Mouse (Mus musculus): ENCODE data around the gene Pink1. TPM values are rescaled to one million over a fixed set of nuclear protein-coding genes. Genes with fewer than 3 reads are reported as not detected.
"Not testable (repeated sequence)": the region's sequence is repeated elsewhere in the genome, so short reads cannot be mapped to it uniquely, and the experiment has no call there.

Gene Pink1
- polyA plus RNA-seq, 1 experiment from 2014 or later, result 30.6 TPM

DNA sequence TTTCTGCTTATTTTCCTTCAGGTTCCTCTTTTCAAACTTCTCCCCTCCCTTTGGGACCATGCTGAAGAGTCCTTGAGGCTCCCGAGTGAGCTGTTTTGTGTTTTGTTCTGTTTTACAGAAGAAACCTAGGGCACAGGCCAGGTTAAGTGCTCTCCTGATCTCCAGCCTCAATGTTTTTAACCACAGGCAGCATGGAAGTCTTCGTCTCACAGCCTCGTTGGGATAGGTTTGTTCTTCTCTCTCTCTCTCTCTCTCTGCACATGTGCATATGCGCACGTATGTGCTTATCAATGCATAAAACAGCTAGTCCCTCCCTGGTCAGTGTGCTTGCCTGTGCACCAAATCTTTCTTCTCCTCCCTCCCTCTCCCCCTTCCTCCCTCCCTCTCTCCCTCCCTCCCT lies 10.8 kb upstream of the Pink1 start:
- no peak for DNase-seq (ENCODE audit: low spot score)
- no peaks in the 10 kb centered on the region for H3K36me3 ChIP-seq (replicated peaks)
- H3K4me1 ChIP-seq, result peaks cover 7% of the 10 kb centered on the region; the same call in 1 of the 2 replicates
- no peak overlapping the region; the same call in 1 of the 2 replicates for H3K27ac ChIP-seq (replicated peaks)
- no peaks in the 10 kb centered on the region for H3K9me3 ChIP-seq
- H3K27me3 ChIP-seq (replicated peaks; ENCODE audit: low read depth, poor library complexity, severe bottlenecking), result peaks cover 3% of the 10 kb centered on the region
- 77% methylated on average over 5 of the region's 5 CpGs for WGBS
- H3K4me3 ChIP-seq, result no peak overlapping the region

- H3K36me3 ChIP-seq (replicated peaks), result no peaks in the 10 kb centered on the region
- no peak overlapping the region for H3K4me3 ChIP-seq
- H3K27ac ChIP-seq (replicated peaks), result no peak overlapping the region
- WGBS, result 87% methylated on average over 6 of the region's 6 CpGs
- H3K4me1 ChIP-seq, result peaks cover 4% of the 10 kb centered on the region
- no peaks in the 10 kb centered on the region for H3K9me3 ChIP-seq
- no peak for DNase-seq (ENCODE audit: low spot score)
- peaks cover 15% of the 10 kb centered on the region for H3K27me3 ChIP-seq (replicated peaks; ENCODE audit: low read depth, poor library complexity, severe bottlenecking)
These were observed 9.5 kb upstream of the Pink1 start for GRCm38 (mm10) chr4:138335648-138336047.

DNA sequence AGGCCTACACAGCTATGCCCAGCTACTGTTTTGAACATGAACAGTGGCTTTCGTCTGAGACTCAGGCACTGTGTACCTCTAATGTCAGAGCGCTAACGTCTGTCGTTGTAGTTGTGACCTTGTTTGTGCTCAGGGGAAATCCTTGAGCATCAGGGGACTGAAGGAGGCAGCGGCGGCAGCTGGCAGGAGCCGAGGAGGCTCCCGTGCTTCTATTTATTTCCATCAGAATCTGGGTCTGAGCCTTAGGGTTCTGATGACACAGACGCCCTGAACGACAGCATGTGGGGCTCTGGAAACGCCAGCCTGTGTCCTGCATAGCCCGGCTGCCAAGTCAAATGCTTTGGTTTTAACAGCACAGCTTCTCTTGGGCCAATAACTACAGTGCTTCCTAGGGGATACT lies 8.9 kb upstream of the Pink1 start:
- no peak for DNase-seq (ENCODE audit: low spot score)
- no peak overlapping the region for H3K4me3 ChIP-seq
- no peaks in the 10 kb centered on the region for H3K36me3 ChIP-seq (replicated peaks)
- H3K27ac ChIP-seq (replicated peaks), result no peak overlapping the region
- peaks cover 20% of the 10 kb centered on the region for H3K27me3 ChIP-seq (replicated peaks; ENCODE audit: low read depth, poor library complexity, severe bottlenecking)
- no peaks in the 10 kb centered on the region for H3K9me3 ChIP-seq
- peaks cover 10% of the 10 kb centered on the region for H3K4me1 ChIP-seq
- WGBS, result 90% methylated on average over 12 of the region's 12 CpGs

DNA sequence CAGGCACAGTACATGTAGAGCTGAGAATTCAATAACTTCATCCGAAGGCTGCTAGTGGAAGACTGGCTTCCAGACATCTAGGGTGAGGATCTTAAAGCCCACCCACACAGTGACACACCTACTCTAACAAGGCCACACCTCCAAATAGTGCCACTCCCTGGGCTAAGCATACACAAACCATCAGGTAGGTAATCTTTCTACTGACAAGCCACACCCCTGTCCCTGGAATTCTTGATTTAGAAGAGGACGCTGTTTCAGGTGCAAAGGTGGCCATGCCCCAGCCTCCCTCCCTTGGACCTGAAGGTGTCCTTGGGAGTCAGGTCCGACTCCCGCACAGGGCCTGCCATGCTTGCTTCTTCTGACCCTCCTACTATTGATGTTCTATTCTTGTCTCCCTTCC lies 7.0 kb upstream of the Pink1 start:
- DNase-seq (ENCODE audit: low spot score), result no peak
- Histone ChIP-seq H3K27ac (replicated peaks) (no peak overlapping the region), H3K4me3 (no peak overlapping the region), H3K9me3 (no peaks in the 10 kb centered on the region), H3K36me3 (replicated peaks) (no peaks in the 10 kb centered on the region), H3K27me3 (replicated peaks; ENCODE audit: low read depth, poor library complexity, severe bottlenecking) (peaks cover 24% of the 10 kb centered on the region), H3K4me1 (peaks cover 12% of the 10 kb centered on the region)
- 84% methylated on average over 4 of the region's 4 CpGs for WGBS

DNA sequence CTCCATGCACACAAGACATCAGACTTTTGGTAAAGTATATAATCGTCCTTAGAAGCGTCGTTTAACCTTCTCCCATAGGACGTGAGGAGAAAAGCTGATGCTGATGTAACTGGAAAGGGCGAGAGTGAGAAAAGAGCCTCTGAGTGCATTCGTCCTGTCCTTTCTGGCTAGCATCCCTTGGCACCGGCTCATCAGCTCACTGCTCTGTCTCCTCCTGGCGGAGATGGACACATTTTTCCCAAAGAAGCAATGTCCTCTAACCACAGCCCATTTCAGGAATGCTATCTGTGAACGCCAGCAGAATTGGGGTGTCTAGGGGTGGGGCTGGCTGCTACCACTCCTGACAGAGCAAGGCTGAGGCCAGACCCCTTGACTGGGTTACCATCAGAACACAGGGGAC lies 5.5 kb upstream of the Pink1 start:
- 83% methylated on average over 9 of the region's 9 CpGs for WGBS
- Histone ChIP-seq H3K36me3 (replicated peaks) (no peaks in the 10 kb centered on the region), H3K27ac (replicated peaks) (no peak overlapping the region), H3K9me3 (no peaks in the 10 kb centered on the region), H3K27me3 (replicated peaks; ENCODE audit: low read depth, poor library complexity, severe bottlenecking) (peaks cover 24% of the 10 kb centered on the region), H3K4me3 (no peak overlapping the region), H3K4me1 (peaks cover 12% of the 10 kb centered on the region)
- no peak for DNase-seq (ENCODE audit: low spot score)

DNA sequence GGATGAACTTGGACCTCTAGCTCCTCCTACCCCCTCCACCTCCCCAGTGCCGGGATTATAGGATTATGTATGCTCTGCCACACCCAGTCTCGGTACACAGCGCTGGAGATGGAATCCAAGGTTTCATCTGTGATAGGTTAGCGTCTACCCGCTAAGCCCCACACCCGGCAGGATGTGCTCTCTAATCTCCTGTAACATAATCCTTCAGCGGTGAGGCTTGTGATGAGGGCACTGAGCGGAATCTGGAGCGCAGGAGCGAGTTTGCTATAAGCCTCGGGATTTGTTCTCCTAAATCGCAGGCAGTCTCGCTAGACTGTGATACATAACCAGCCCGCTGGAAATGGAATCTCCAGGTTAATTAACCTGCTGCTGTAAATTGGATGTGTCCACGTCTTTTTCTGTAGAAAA lies 4.2 kb upstream of the Pink1 start:
- peaks cover 26% of the 10 kb centered on the region for H3K4me1 ChIP-seq
- 16% methylated on average over 15 of the region's 15 CpGs for WGBS
- H3K9me3 ChIP-seq, result no peaks in the 10 kb centered on the region
- no peaks in the 10 kb centered on the region for H3K36me3 ChIP-seq (replicated peaks)
- no peak overlapping the region for H3K4me3 ChIP-seq
- H3K27ac ChIP-seq (replicated peaks), result no peak overlapping the region
- peak; percentile 61 for DNase-seq (ENCODE audit: low spot score)
- peaks cover 24% of the 10 kb centered on the region for H3K27me3 ChIP-seq (replicated peaks; ENCODE audit: low read depth, poor library complexity, severe bottlenecking)

DNA sequence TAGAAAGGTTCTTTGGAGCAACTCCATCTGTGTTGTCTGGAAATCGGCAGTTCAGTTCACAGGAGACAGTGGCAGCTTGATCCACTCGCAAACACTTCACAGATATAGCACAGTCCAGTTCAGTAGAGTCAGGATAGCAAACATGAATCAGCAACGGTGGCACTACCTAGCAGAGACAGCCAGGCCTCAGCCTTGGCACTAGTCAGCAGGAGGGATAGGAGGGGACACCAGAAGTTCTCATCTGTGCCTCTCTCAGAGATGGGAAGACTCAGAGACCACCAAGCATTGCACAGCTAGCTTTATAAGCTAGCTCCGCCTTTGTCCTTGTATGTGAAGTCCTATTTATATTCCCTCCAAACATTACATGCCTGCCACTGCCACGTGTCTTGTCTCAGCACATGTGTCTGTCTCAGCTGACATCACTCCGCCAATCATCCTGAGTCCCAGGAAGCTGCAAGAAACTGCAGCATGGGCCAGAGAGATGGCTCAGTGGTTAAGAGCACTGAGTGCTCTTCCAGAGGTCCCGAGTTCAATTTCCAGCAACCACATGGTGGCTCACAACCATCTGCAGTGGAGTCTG lies 1.9 kb upstream of the Pink1 start:
- peaks cover 36% of the 10 kb centered on the region for H3K4me1 ChIP-seq
- no peak for DNase-seq (ENCODE audit: low spot score)
- H3K36me3 ChIP-seq (replicated peaks), result no peaks in the 10 kb centered on the region
- WGBS, result 81% methylated on average over 7 of the region's 7 CpGs
- peaks cover 24% of the 10 kb centered on the region for H3K27me3 ChIP-seq (replicated peaks; ENCODE audit: low read depth, poor library complexity, severe bottlenecking)
- peak overlapping the region; percentile 50 for H3K4me3 ChIP-seq
- H3K27ac ChIP-seq (replicated peaks), result peak overlapping the region; percentile 54; the same call in 1 of the 2 replicates
- no peaks in the 10 kb centered on the region for H3K9me3 ChIP-seq

DNA sequence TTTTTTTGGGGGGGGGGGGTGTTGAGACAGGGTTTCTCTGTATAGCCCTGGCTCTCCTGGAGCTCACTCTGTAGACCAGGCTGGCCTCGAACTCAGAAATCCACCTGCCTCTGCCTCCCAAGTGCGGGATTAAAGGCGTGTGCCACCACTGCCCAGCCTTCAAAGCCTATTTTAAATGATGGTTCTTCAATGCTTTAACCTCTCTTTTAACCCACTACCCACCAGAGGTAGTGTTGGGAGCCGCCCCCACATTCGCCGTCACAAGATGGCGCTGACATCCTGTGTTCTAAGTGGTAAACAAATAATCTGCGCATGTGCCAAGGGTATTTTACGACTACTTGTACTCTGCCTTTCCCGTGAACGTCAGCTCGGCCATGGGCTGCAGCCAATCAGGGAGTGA lies 1.0 kb upstream of the Pink1 start:
- Histone ChIP-seq H3K4me1 (peaks cover 40% of the 10 kb centered on the region), H3K27me3 (replicated peaks; ENCODE audit: low read depth, poor library complexity, severe bottlenecking) (peaks cover 24% of the 10 kb centered on the region)
- DNase-seq (ENCODE audit: low spot score); H3K9me3 ChIP-seq; H3K27ac ChIP-seq (replicated peaks); H3K4me3 ChIP-seq; H3K36me3 ChIP-seq (replicated peaks): not testable (repeated sequence)
- WGBS, result 60% methylated on average over 9 of the region's 12 CpGs

GRCm38 (mm10) chr4:138325466-138326076 lies 536 bp downstream of the Pink1 start:
- Histone ChIP-seq H3K36me3 (replicated peaks) (no peaks in the 10 kb centered on the region), H3K9me3 (no peaks in the 10 kb centered on the region), H3K27me3 (replicated peaks; ENCODE audit: low read depth, poor library complexity, severe bottlenecking) (0 out of 2 replicates have a peak, but pooled peaks cover 8% of the 10 kb centered on the region), H3K4me3 (peak overlapping the region; percentile 91), H3K27ac (replicated peaks) (peak overlapping the region; percentile 95), H3K4me1 (peaks cover 41% of the 10 kb centered on the region)
- WGBS, result under 1% methylated on average over 45 of the region's 45 CpGs
- DNase-seq (ENCODE audit: low spot score), result peak; percentile 91

- peaks cover 35% of the 10 kb centered on the region for H3K4me1 ChIP-seq
- H3K36me3 ChIP-seq (replicated peaks), result peaks cover 10% of the 10 kb centered on the region
- H3K27me3 ChIP-seq (replicated peaks; ENCODE audit: low read depth, poor library complexity, severe bottlenecking), result no peaks in the 10 kb centered on the region
- 90% methylated on average over 3 of the region's 3 CpGs for WGBS
- DNase-seq (ENCODE audit: low spot score), result no peak
- H3K27ac ChIP-seq (replicated peaks), result no peak overlapping the region
- no peaks in the 10 kb centered on the region for H3K9me3 ChIP-seq
- H3K4me3 ChIP-seq, result no peak overlapping the region
These were observed 1.7 kb downstream of the Pink1 start for GRCm38 (mm10) chr4:138324451-138324850.

GRCm38 (mm10) chr4:138323753-138324152 lies 2.4 kb downstream of the Pink1 start:
- peaks cover 10% of the 10 kb centered on the region for H3K36me3 ChIP-seq (replicated peaks)
- WGBS, result 75% methylated on average over 4 of the region's 4 CpGs
- no peak for DNase-seq (ENCODE audit: low spot score)
- H3K4me1 ChIP-seq, result peaks cover 36% of the 10 kb centered on the region
- no peak overlapping the region for H3K27ac ChIP-seq (replicated peaks)
- H3K9me3 ChIP-seq, result no peaks in the 10 kb centered on the region
- H3K4me3 ChIP-seq, result no peak overlapping the region
- H3K27me3 ChIP-seq (replicated peaks; ENCODE audit: low read depth, poor library complexity, severe bottlenecking), result no peaks in the 10 kb centered on the region

GRCm38 (mm10) chr4:138322692-138323091 lies 3.4 kb downstream of the Pink1 start:
- Histone ChIP-seq H3K36me3 (replicated peaks) (peaks cover 11% of the 10 kb centered on the region), H3K27me3 (replicated peaks; ENCODE audit: low read depth, poor library complexity, severe bottlenecking) (no peaks in the 10 kb centered on the region), H3K9me3 (no peaks in the 10 kb centered on the region), H3K4me1 (peaks cover 35% of the 10 kb centered on the region), H3K4me3 (no peak overlapping the region), H3K27ac (replicated peaks) (no peak overlapping the region)
- WGBS, result 68% methylated on average over 4 of the region's 4 CpGs
- no peak for DNase-seq (ENCODE audit: low spot score)

DNA sequence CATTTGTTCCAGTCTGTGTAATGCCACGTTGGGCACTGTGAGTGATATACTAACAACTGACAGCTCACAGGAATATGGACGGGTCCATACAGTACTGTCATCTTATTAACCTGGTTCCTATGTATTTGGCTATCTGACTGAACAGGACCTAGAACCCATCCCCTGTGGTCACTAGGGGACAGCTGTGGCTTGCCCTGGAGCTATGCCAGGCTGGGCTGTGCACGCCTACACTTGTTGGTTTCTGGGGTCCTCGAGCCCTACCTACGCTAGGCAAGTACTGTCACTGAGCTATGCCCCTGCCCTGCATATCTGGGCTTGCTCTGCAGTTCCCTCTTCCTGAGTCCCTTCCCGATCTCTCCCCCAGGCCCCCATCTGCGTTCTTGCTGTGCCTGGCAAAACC lies 4.6 kb downstream of the Pink1 start:
- Histone ChIP-seq H3K4me1 (peaks cover 33% of the 10 kb centered on the region), H3K27ac (replicated peaks) (no peak overlapping the region), H3K27me3 (replicated peaks; ENCODE audit: low read depth, poor library complexity, severe bottlenecking) (no peaks in the 10 kb centered on the region), H3K9me3 (0 out of 2 replicates have a peak, but pooled peaks cover under 1% of the 10 kb centered on the region), H3K36me3 (replicated peaks) (peaks cover 22% of the 10 kb centered on the region), H3K4me3 (no peak overlapping the region)
- DNase-seq (ENCODE audit: low spot score), result no peak
- WGBS, result 80% methylated on average over 7 of the region's 7 CpGs
